16 mouse cellular contexts compared by ENCODE assay signal in genomic region chr8:70511770-70512169, GRCm38 (mm10). TPM values are rescaled to one million over a fixed set of nuclear protein-coding genes. Genes with fewer than 3 reads are reported as not detected.
DNase-seq lines count a peak whose midpoint lies in the region; ATAC-seq and TF ChIP-seq lines count a peak whose summit lies in the region.
"Had no signal": no experiment of that assay in that cellular context is flagged by ENCODE, and none has a peak within 500 bp of the region (broad histone marks: within the 10 kb centered on the region; RNA-seq: fewer than 3 reads in every experiment).

No protein-coding gene starts in this region.

- no peak for DNase-seq in gastrocnemius, adult 2 months
- no peak for DNase-seq in gastrocnemius, adult 18-20 months (ENCODE audit: low spot score)
- no peak for DNase-seq in lung, embryonic 14.5 days
- DNase-seq in lung, postnatal 10 days = no peak
- DNase-seq in thymus, adult 18-20 months = no peak
- no peak for DNase-seq in urinary bladder, postnatal 10 days (ENCODE audit: low spot score)
- DNase-seq: adrenal gland, postnatal 36 days; cerebellum, adult 8-10 months; gastrocnemius, postnatal 10 days; heart, postnatal 4 days; kidney, adult 9 months; spleen, adult 18-20 months; thymus, postnatal 14 days had no signal

- peak overlapping the region; percentile 97 for H3K4me2 ChIP-seq in lung, embryonic 14.5 days
- peak overlapping the region; percentile 98 for H3K4me2 ChIP-seq in limb, embryonic 13.5 days (replicated peaks)

- no peak for TF ChIP-seq CTCF in gastrocnemius, adult 2 months (IDR thresholded peaks at IDR 0.05)
- TF ChIP-seq CTCF in lung, embryonic 14.5 days (IDR thresholded peaks at IDR 0.05; ENCODE audit: low read depth) = no peak
- TF ChIP-seq CTCF in E14TG2a.4 (conservative IDR thresholded peaks at IDR 0.05; ENCODE audit: low read length) = no peak

- no peaks in the 10 kb centered on the region for H3K27me3 ChIP-seq in lung, embryonic 14.5 days (ENCODE audit: insufficient read depth, low read length)
- no peaks in the 10 kb centered on the region for H3K27me3 ChIP-seq in E14TG2a.4 (ENCODE audit: insufficient read depth, low read length)
- H3K27me3 ChIP-seq in limb, embryonic 13.5 days = no peaks in the 10 kb centered on the region
- H3K27me3 ChIP-seq: embryonic facial prominence, embryonic 12.5 days had no signal

- H3K36me3 ChIP-seq in lung, embryonic 14.5 days (ENCODE audit: insufficient read depth) = peaks cover 57% of the 10 kb centered on the region
- peaks cover 79% of the 10 kb centered on the region for H3K36me3 ChIP-seq in E14TG2a.4 (ENCODE audit: insufficient read depth, low read length)
- peaks cover 61% of the 10 kb centered on the region for H3K36me3 ChIP-seq in limb, embryonic 13.5 days

- no peaks in the 10 kb centered on the region for H3K9me3 ChIP-seq in lung, embryonic 14.5 days (ENCODE audit: low read depth, low read length)
- H3K9me3 ChIP-seq in E14TG2a.4 (ENCODE audit: low read length) = no peaks in the 10 kb centered on the region
- no peaks in the 10 kb centered on the region for H3K9me3 ChIP-seq in limb, embryonic 13.5 days
- H3K9me3 ChIP-seq: embryonic facial prominence, embryonic 12.5 days had no signal

- intact Hi-C loops in gastrocnemius, adult 2 months (cut with DNase I) = no loop called here

- 89% methylated on average over 2 of the region's 2 CpGs for WGBS in lung, embryonic 14.5 days
- 98% methylated on average over 2 of the region's 2 CpGs for WGBS in limb, embryonic 13.5 days

- H3K4me1 ChIP-seq in lung, embryonic 14.5 days (ENCODE audit: insufficient read depth) = peaks cover 11% of the 10 kb centered on the region; the same call in 1 of the 2 replicates
- peaks cover 73% of the 10 kb centered on the region for H3K4me1 ChIP-seq in E14TG2a.4 (replicated peaks; ENCODE audit: low read depth, low read length)
- H3K4me1 ChIP-seq in limb, embryonic 13.5 days = peaks cover 29% of the 10 kb centered on the region

- H3K9ac ChIP-seq in lung, embryonic 14.5 days = no peak overlapping the region; the same call in 1 of the 2 replicates
- no peak overlapping the region for H3K9ac ChIP-seq in limb, embryonic 13.5 days
- H3K9ac ChIP-seq: embryonic facial prominence, embryonic 12.5 days had no signal

- H3K4me3 ChIP-seq in gastrocnemius, adult 2 months = peak overlapping the region; percentile 74
- H3K4me3 ChIP-seq in lung, embryonic 14.5 days (ENCODE audit: low read depth, low read length) = peak overlapping the region; percentile 99; the same call in 1 of the 2 replicates
- peak overlapping the region; percentile 97 for H3K4me3 ChIP-seq in E14TG2a.4 (replicated peaks; ENCODE audit: low read length)
- no peak overlapping the region for H3K4me3 ChIP-seq in limb, embryonic 13.5 days

- no peak overlapping the region for H3K27ac ChIP-seq in gastrocnemius, adult 2 months
- H3K27ac ChIP-seq in lung, embryonic 14.5 days (ENCODE audit: low read depth) = no peak overlapping the region
- H3K27ac ChIP-seq in limb, embryonic 13.5 days = no peak overlapping the region

- no peak for ATAC-seq in lung, embryonic 14.5 days (ENCODE audit: insufficient read depth)
- no peak for ATAC-seq in limb, embryonic 13.5 days (ENCODE audit: low FRiP score, low read depth)

RNA-seq across cellular contexts. Expression of gene Uba52, which starts 1.2 kb away (rescaled TPM):
- total RNA-seq in gastrocnemius, adult 2 months (2021) = 100 to 1,000 TPM; 777 to 924 TPM
- 100 to 1,000 TPM; 841 to 913 TPM for total RNA-seq in gastrocnemius, adult 18-20 months (2021)
- 964 and 1,036 TPM in 2 replicates for polyA plus RNA-seq in lung, embryonic 14.5 days (2014; fragmentation: Nextera tagmentation; extraction: Ambion mirVana)
- polyA plus RNA-seq in limb, embryonic 13.5 days (2015; fragmentation: Nextera tagmentation; extraction: Ambion mirVana) = 856 and 861 TPM in 2 replicates

RNA-seq across cellular contexts. Expression of gene Rex1bd, which starts 5.2 kb away (rescaled TPM):
- total RNA-seq in gastrocnemius, adult 2 months (2021) = 100 to 1,000 TPM; 146 to 148 TPM
- total RNA-seq in gastrocnemius, adult 18-20 months (2021) = 100 to 1,000 TPM; 170 TPM
- polyA plus RNA-seq in lung, embryonic 14.5 days (2014; fragmentation: Nextera tagmentation; extraction: Ambion mirVana) = 113 and 126 TPM in 2 replicates
- polyA plus RNA-seq in limb, embryonic 13.5 days (2015; fragmentation: Nextera tagmentation; extraction: Ambion mirVana) = 139 and 148 TPM in 2 replicates

RNA-seq across cellular contexts. Expression of gene Fkbp8, which starts 15.8 kb away (rescaled TPM):
- total RNA-seq in gastrocnemius, adult 2 months (2021) = 100 to 1,000 TPM; 108 to 112 TPM
- total RNA-seq in gastrocnemius, adult 18-20 months (2021) = 100 to 1,000 TPM; 103 to 105 TPM
- polyA plus RNA-seq in lung, embryonic 14.5 days (2014; fragmentation: Nextera tagmentation; extraction: Ambion mirVana) = 239 and 245 TPM in 2 replicates
- polyA plus RNA-seq in limb, embryonic 13.5 days (2015; fragmentation: Nextera tagmentation; extraction: Ambion mirVana) = 284 and 290 TPM in 2 replicates

RNA-seq across cellular contexts. Expression of gene Kxd1, which starts 16.0 kb away (rescaled TPM):
- total RNA-seq in gastrocnemius, adult 2 months (2021) = 10 to 100 TPM; 70.4 to 83.9 TPM
- 10 to 100 TPM; 76.3 to 80.6 TPM for total RNA-seq in gastrocnemius, adult 18-20 months (2021)
- polyA plus RNA-seq in lung, embryonic 14.5 days (2014; fragmentation: Nextera tagmentation; extraction: Ambion mirVana) = 56.3 and 59.0 TPM in 2 replicates
- 49.3 and 53.4 TPM in 2 replicates for polyA plus RNA-seq in limb, embryonic 13.5 days (2015; fragmentation: Nextera tagmentation; extraction: Ambion mirVana)

RNA-seq across cellular contexts. Expression of gene Crlf1, which starts 18.8 kb away (rescaled TPM):
- 1 to 10 TPM; 2.5 to 3.2 TPM for total RNA-seq in gastrocnemius, adult 2 months (2021)
- total RNA-seq in gastrocnemius, adult 18-20 months (2021) = 1 to 10 TPM; 2.8 to 2.9 TPM
- 151 and 165 TPM in 2 replicates for polyA plus RNA-seq in lung, embryonic 14.5 days (2014; fragmentation: Nextera tagmentation; extraction: Ambion mirVana)
- 83.3 and 85.0 TPM in 2 replicates for polyA plus RNA-seq in limb, embryonic 13.5 days (2015; fragmentation: Nextera tagmentation; extraction: Ambion mirVana)
